Mouse (Mus musculus): ENCODE data around the gene Chchd1.

Chchd1 gene

DNA sequence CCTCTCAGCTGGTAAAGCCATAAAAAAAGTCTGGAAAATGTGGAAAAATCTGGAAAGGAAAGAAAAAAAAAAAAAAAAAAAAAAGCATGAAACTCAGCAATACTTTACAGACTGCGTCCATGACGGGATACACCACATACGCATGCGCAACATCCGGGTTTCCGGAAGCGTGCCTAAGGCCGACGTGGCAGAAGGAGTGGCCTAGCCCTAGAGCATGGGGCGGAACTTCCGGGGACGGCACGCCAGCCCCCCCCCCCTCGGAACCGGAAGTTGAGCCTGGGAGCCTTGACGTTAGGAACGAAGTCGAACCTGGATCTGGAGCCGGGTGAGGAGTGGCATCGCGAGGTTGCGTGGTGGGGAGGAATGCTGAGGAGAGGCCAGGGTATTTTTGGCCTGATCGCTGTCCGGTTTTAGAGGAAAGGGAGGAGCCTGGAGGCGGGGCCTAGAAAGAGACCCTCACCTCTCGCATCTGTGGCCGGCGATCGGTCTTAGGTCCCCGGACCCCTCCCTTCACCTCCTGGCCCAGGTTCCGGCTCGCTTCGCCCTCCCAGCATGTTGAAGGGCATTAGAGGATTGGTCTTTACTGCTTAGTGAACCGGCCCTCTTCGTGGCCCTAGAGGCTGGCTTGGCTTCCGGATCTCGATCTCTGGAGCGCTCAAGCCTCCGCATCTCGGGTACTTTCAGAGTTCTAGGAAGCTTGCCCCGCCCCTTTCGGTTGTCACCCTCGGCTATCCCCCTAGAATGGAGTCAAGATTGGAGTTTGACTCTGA is 28.6 kb upstream of the Chchd1 start, which contains the start of gene Sec24c:
TSS of gene Sec24c (plus strand) at position 245 of the 770 bp plus-strand sequence.
- peaks cover 4% of the 10 kb centered on the region for H3K27me3 ChIP-seq (ENCODE audit: insufficient read depth, low read length)
- no peak for TF ChIP-seq CTCF (conservative IDR thresholded peaks at IDR 0.05; ENCODE audit: low read length)
- no peak for TF ChIP-seq NANOG (IDR thresholded peaks at IDR 0.05; ENCODE audit: borderline replicate concordance, low read length)
- TF ChIP-seq POU5F1 (IDR thresholded peaks at IDR 0.05; ENCODE audit: borderline replicate concordance, low read length), result no peak
- H3K36me3 ChIP-seq (ENCODE audit: insufficient read depth, low read length), result peaks cover 42% of the 10 kb centered on the region
- peak within 1 kb of the TSS; percentile 95 for H3K4me3 ChIP-seq (replicated peaks; ENCODE audit: low read length)
- peaks cover 17% of the 10 kb centered on the region for H3K9me3 ChIP-seq (ENCODE audit: low read length)
- H3K4me1 ChIP-seq (replicated peaks; ENCODE audit: low read depth, low read length), result peaks cover 18% of the 10 kb centered on the region

DNA sequence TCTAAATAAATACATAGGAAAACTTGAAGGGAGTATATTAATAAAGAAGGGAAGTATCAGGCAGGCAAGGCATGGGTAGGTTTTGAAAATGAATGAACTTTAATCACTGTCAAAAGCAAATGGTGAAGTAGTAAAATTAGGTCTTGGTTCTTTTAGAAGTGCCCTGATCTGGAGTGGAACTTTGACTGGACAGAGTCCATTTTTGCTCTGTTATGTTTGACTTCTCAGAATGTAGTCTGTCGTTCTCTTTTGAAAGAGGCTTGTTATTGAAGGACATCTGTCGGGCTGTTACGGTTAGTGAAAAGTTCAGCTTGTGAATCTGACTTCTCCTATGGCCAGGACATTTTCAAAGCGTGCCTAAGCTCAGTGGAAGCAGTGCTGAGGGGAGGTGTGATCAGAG is 24.9 kb upstream of the Chchd1 start:
- H3K4me3 ChIP-seq (replicated peaks; ENCODE audit: low read length), result no peak overlapping the region
- H3K4me1 ChIP-seq (replicated peaks; ENCODE audit: low read depth, low read length), result peaks cover 26% of the 10 kb centered on the region
- peaks cover 75% of the 10 kb centered on the region for H3K36me3 ChIP-seq (ENCODE audit: insufficient read depth, low read length)
- TF ChIP-seq POU5F1 (IDR thresholded peaks at IDR 0.05; ENCODE audit: borderline replicate concordance, low read length) (no peak), NANOG (IDR thresholded peaks at IDR 0.05; ENCODE audit: borderline replicate concordance, low read length) (no peak), CTCF (conservative IDR thresholded peaks at IDR 0.05; ENCODE audit: low read length) (no peak)
- H3K9me3 ChIP-seq (ENCODE audit: low read length), result peaks cover 17% of the 10 kb centered on the region
- H3K27me3 ChIP-seq (ENCODE audit: insufficient read depth, low read length), result no peaks in the 10 kb centered on the region

DNA sequence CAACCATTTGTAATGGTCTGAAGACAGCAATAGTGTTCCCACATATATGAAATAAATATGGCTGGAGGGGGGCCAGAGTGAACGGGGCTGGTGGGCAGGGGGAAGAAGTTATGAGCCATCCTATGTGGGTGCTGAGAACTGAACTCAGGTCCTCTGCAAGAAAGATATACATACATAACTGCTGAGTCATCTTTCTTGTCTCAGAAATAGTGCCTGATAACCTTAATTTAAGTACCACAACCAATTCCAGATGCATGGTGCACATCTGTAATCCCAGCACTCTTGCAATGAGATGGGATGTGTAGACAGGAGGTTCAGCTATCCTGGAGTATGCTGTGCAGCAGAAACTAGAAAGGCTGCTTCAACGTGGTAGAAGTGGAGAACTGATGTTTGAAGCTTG is 21.1 kb upstream of the Chchd1 start:
- TF ChIP-seq POU5F1 (IDR thresholded peaks at IDR 0.05; ENCODE audit: borderline replicate concordance, low read length) (no peak), NANOG (IDR thresholded peaks at IDR 0.05; ENCODE audit: borderline replicate concordance, low read length) (no peak), CTCF (conservative IDR thresholded peaks at IDR 0.05; ENCODE audit: low read length) (no peak)

DNA sequence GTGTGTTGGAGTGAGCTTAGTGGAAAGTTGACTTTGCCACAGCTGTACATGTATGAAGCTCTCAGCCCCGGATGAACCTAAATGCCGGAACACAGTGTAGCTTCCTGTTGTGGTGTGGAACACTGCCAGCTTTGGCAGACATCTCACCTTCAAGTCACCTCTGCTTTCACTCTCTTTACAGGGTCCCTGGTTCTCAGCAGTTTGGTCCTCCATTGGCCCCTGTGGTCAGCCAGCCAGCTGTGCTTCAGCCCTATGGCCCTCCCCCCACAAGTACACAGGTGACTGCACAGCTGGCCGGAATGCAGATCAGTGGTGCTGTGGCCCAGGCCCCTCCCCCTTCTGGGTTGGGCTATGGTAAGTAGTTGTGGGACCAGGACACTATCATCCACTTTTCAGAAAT is 20.3 kb upstream of the Chchd1 start:
- Histone ChIP-seq H3K36me3 (ENCODE audit: insufficient read depth, low read length) (peaks cover 100% of the 10 kb centered on the region), H3K27me3 (ENCODE audit: insufficient read depth, low read length) (no peaks in the 10 kb centered on the region), H3K9me3 (ENCODE audit: low read length) (no peaks in the 10 kb centered on the region), H3K4me3 (replicated peaks; ENCODE audit: low read length) (no peak overlapping the region), H3K4me1 (replicated peaks; ENCODE audit: low read depth, low read length) (peaks cover 17% of the 10 kb centered on the region)
- TF ChIP-seq CTCF (conservative IDR thresholded peaks at IDR 0.05; ENCODE audit: low read length) (no peak), POU5F1 (IDR thresholded peaks at IDR 0.05; ENCODE audit: borderline replicate concordance, low read length) (no peak), NANOG (IDR thresholded peaks at IDR 0.05; ENCODE audit: borderline replicate concordance, low read length) (no peak)

More for the DNA sequence above, 21.1 kb upstream of the Chchd1 start:
- Histone ChIP-seq H3K27me3 (ENCODE audit: insufficient read depth, low read length) (no peaks in the 10 kb centered on the region), H3K36me3 (ENCODE audit: insufficient read depth, low read length) (peaks cover 100% of the 10 kb centered on the region), H3K4me1 (replicated peaks; ENCODE audit: low read depth, low read length) (peaks cover 17% of the 10 kb centered on the region), H3K4me3 (replicated peaks; ENCODE audit: low read length) (no peak overlapping the region), H3K9me3 (ENCODE audit: low read length) (0 out of 2 replicates have a peak, but pooled peaks cover 2% of the 10 kb centered on the region)

DNA sequence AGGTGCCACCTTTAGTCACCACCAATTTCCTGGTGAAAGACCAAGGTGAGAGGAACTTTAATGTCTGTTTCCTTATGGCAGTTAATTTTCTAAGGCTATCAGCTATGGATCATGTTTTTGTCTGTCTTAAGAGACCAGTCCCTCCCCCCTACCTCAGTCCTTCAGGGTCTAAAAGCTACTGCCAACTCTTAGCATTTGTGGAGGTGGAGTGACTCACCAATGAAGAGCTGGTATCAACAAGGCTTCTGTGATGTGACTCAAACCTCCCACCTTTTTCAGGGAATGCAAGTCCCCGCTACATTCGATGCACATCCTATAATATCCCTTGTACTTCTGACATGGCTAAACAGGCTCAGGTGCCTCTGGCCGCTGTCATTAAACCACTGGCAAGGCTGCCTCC is 16.2 kb upstream of the Chchd1 start:
- no peaks in the 10 kb centered on the region for H3K9me3 ChIP-seq (ENCODE audit: low read length)
- peaks cover 17% of the 10 kb centered on the region for H3K4me1 ChIP-seq (replicated peaks; ENCODE audit: low read depth, low read length)
- peaks cover 100% of the 10 kb centered on the region for H3K36me3 ChIP-seq (ENCODE audit: insufficient read depth, low read length)
- H3K27me3 ChIP-seq (ENCODE audit: insufficient read depth, low read length), result no peaks in the 10 kb centered on the region
- no peak for TF ChIP-seq CTCF (conservative IDR thresholded peaks at IDR 0.05; ENCODE audit: low read length)
- TF ChIP-seq POU5F1 (IDR thresholded peaks at IDR 0.05; ENCODE audit: borderline replicate concordance, low read length), result no peak
- no peak for TF ChIP-seq NANOG (IDR thresholded peaks at IDR 0.05; ENCODE audit: borderline replicate concordance, low read length)
- no peak overlapping the region for H3K4me3 ChIP-seq (replicated peaks; ENCODE audit: low read length)

DNA sequence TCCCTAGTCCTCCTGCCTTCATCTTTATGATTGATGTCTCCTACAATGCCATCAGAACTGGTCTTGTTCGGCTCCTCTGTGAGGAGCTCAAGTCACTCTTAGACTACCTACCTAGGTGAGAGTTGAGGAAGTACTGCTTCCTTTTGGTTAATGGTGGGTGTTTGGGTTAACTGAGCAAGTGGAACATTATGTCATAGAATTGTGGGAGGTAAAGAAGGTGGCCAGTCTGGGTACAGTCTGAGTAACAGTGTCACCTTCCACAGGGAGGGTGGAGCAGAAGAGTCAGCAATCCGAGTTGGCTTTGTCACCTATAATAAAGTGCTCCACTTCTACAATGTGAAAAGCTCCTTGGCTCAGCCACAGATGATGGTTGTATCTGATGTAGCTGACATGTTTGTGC is 13.8 kb upstream of the Chchd1 start:
- H3K4me1 ChIP-seq (replicated peaks; ENCODE audit: low read depth, low read length), result peaks cover 6% of the 10 kb centered on the region
- H3K9me3 ChIP-seq (ENCODE audit: low read length), result no peaks in the 10 kb centered on the region

DNA sequence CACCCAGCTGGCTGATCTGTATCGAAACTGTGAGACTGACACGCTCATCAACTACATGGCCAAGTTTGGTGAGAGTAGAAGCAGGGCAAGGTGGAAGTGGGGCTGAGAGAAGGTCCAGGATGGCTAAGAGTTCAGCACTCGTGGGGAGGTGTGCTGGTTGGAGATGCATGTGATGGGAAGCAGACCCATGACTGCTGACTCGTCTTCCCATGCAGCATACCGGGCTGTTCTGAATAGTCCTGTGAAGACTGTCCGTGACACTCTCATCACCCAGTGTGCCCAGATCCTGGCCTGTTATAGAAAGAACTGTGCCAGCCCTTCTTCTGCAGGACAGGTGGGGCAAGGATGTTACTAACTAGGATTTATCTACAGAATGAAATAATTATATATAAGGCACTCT is 11.0 kb upstream of the Chchd1 start:
- Histone ChIP-seq H3K4me3 (replicated peaks; ENCODE audit: low read length) (no peak overlapping the region), H3K36me3 (ENCODE audit: insufficient read depth, low read length) (peaks cover 85% of the 10 kb centered on the region), H3K27me3 (ENCODE audit: insufficient read depth, low read length) (no peaks in the 10 kb centered on the region), H3K4me1 (replicated peaks; ENCODE audit: low read depth, low read length) (peaks cover 24% of the 10 kb centered on the region), H3K9me3 (ENCODE audit: low read length) (no peaks in the 10 kb centered on the region)
- TF ChIP-seq POU5F1 (IDR thresholded peaks at IDR 0.05; ENCODE audit: borderline replicate concordance, low read length) (no peak), NANOG (IDR thresholded peaks at IDR 0.05; ENCODE audit: borderline replicate concordance, low read length) (no peak), CTCF (conservative IDR thresholded peaks at IDR 0.05; ENCODE audit: low read length) (no peak)

More for the DNA sequence above, 13.8 kb upstream of the Chchd1 start:
- no peak overlapping the region for H3K4me3 ChIP-seq (replicated peaks; ENCODE audit: low read length)
- peaks cover 100% of the 10 kb centered on the region for H3K36me3 ChIP-seq (ENCODE audit: insufficient read depth, low read length)
- TF ChIP-seq CTCF (conservative IDR thresholded peaks at IDR 0.05; ENCODE audit: low read length) (no peak), NANOG (IDR thresholded peaks at IDR 0.05; ENCODE audit: borderline replicate concordance, low read length) (no peak)
- no peaks in the 10 kb centered on the region for H3K27me3 ChIP-seq (ENCODE audit: insufficient read depth, low read length)

DNA sequence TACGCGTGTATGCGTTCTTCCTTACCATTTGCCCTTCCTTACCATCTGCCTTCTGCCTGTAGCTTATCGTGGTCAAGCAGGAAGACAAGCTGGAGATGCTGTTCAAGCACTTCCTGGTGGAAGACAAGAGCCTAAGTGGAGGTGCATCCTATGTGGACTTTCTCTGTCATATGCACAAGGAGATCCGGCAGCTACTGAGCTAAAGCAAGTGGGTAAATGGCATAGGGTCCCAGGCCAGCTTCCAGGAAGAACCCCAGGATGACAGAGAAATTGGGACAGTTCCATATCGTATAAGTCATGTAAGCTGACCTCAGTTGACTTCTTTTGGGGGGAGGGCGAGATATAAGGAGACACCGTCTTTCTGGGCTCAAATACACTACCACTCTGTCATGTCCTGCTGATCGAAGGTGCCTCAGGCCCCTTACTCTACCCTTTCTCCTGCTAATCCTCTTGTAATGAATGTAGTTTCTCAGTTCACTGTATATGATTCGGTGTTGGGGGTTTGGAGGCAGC is 9.2 kb upstream of the Chchd1 start:
- Histone ChIP-seq H3K9me3 (ENCODE audit: low read length) (no peaks in the 10 kb centered on the region), H3K27me3 (ENCODE audit: insufficient read depth, low read length) (no peaks in the 10 kb centered on the region), H3K4me3 (replicated peaks; ENCODE audit: low read length) (no peak overlapping the region), H3K36me3 (ENCODE audit: insufficient read depth, low read length) (peaks cover 83% of the 10 kb centered on the region), H3K4me1 (replicated peaks; ENCODE audit: low read depth, low read length) (peaks cover 43% of the 10 kb centered on the region)
- no peak for TF ChIP-seq POU5F1 (IDR thresholded peaks at IDR 0.05; ENCODE audit: borderline replicate concordance, low read length)
- no peak for TF ChIP-seq NANOG (IDR thresholded peaks at IDR 0.05; ENCODE audit: borderline replicate concordance, low read length)
- no peak for TF ChIP-seq CTCF (conservative IDR thresholded peaks at IDR 0.05; ENCODE audit: low read length)
